Mouse (Mus musculus) liver, postnatal 0 days (tissue): ENCODE measurements around the gene Med24. TPM values are rescaled to one million over a fixed set of nuclear protein-coding genes. Genes with fewer than 3 reads are reported as not detected.

Source experiments
- ATAC-seq: fragments of 200-750 bp; cut with Nextera tagmentation; 2 replicates; pipeline ENCODE4 v1.8.0; 2017; ENCODE audit warnings: mild to moderate bottlenecking, moderate library complexity
- DNase-seq: peaks from one replicate; pipeline ENCODE4 v3.0.0-alpha.2; 2016
- H3K27ac ChIP-seq: fragments of 300-500 bp; sonication (generic); 2 replicates; pipeline ENCODE4 v1.5.1; 2014; ENCODE audit warnings: antibody characterized with exemption, moderate library complexity, mild to moderate bottlenecking, low read depth
- H3K27me3 ChIP-seq: fragments of 300-500 bp; sonication (generic); 2 replicates; pipeline ENCODE4 v1.6.1; 2014; ENCODE audit warnings: low read length, control low read depth, mixed read lengths; ENCODE audit not compliant: insufficient read depth
- H3K36me3 ChIP-seq: fragments of 300-500 bp; sonication (generic); replicated peaks from 2 replicates; pipeline ENCODE4 v1.6.1; 2014; ENCODE audit warnings: mild to moderate bottlenecking, control low read depth, low read length, moderate library complexity, mixed read lengths; ENCODE audit not compliant: insufficient read depth
- H3K4me1 ChIP-seq: fragments of 300-500 bp; sonication (generic); 2 replicates; pipeline ENCODE4 v1.6.1; 2014; ENCODE audit warnings: antibody characterized with exemption, mild to moderate bottlenecking, control low read depth; ENCODE audit not compliant: insufficient read depth
- H3K4me2 ChIP-seq: fragments of 300-500 bp; sonication (generic); 2 replicates; pipeline ENCODE4 v1.6.1; 2014; ENCODE audit warnings: low read depth, mild to moderate bottlenecking, low read length, moderate library complexity, mixed read lengths
- H3K4me3 ChIP-seq: fragments of 300-500 bp; sonication (generic); 2 replicates; pipeline ENCODE4 v1.5.1; 2014; ENCODE audit warnings: low read depth, low read length
- H3K9ac ChIP-seq: fragments of 300-500 bp; sonication (generic); replicated peaks from 2 replicates; pipeline ENCODE4 v1.6.1; 2014; ENCODE audit warnings: mild to moderate bottlenecking, moderate library complexity
- H3K9me3 ChIP-seq: fragments of 300-500 bp; sonication (generic); 2 replicates; pipeline ENCODE4 v1.6.1; 2016; ENCODE audit warnings: mild to moderate bottlenecking, control low read depth, low read length, mixed read lengths
- CTCF ChIP-seq: sonication (generic); IDR thresholded peaks from 2 replicates; pipeline ENCODE4 v1.5.1; 2016; ENCODE audit warnings: antibody characterized with exemption, low read depth
- EP300 ChIP-seq: IDR thresholded peaks from 2 replicates; pipeline ENCODE4 v1.6.1; 2016; ENCODE audit warnings: antibody characterized with exemption, low read depth, mild to moderate bottlenecking
- WGBS: fragments of 180-500 bp; shearing (Covaris S2); extraction: QIAGEN DNeasy Blood & Tissue Kit; methylation state at CpG from one replicate; pipeline ENCODE4 v1.1.7; 2014; ENCODE audit not compliant: insufficient replicate concordance; 5-methylcytosine and 5-hydroxymethylcytosine counted together
- polyA plus RNA-seq: library from polyadenylated mRNA; unstranded; fragments of >200 nt; fragmentation: Nextera tagmentation; extraction: Ambion mirVana; gene quantifications from 2 replicates; pipeline ENCODE4 v1.2.1, GENCODE M21; 2015

Med24 gene
- polyA plus RNA-seq, 1 experiment from 2014 or later = 10.9 TPM

DNA sequence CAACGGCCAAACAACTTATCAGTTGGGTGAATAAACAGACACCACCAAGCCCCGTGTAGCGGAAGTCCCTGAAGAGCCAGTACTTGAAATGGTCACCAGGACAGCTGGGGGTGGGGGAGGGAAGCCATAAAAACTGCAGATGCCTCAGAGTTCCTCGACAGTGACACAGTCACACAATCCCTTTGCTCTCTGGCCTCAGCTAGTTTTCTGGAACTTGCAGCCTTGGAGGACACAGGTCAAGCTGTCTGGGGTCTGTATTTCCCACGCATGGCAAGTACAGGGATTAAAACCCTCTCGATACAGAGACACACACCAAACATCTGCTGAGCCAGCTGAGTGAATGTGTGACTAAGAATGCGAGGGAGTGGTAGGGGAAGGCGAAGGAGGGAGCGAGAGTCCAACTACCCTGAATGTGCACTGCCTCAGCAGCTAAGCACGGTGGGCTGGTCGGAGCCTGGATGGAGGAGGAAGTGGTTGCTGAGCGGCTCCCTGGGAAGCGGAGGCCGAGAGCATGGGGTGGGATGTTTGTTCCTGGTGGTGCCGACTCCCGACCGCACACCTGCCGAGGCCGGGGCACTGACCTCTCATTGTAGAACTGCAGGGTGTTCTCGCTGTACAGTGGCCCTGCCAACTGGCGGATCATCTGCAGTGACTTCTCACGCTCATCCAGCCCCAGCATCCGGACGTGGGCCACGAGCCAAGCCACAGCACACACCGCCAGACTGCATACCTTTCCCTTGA, 20.1 kb downstream of the Med24 start:
- TF ChIP-seq EP300 = no peak
- no peak for TF ChIP-seq CTCF
- Histone ChIP-seq H3K27me3 (no peaks in the 10 kb centered on the region), H3K9me3 (no peaks in the 10 kb centered on the region), H3K4me3 (no peak overlapping the region), H3K36me3 (peaks cover 44% of the 10 kb centered on the region), H3K27ac (peak overlapping the region; percentile 79), H3K4me2 (peak overlapping the region; percentile 4), H3K9ac (0 out of 2 replicates have a peak overlapping the region, but pooled peaks have one; percentile 13), H3K4me1 (peaks cover 35% of the 10 kb centered on the region)
- WGBS = 41% methylated on average over 26 of the region's 26 CpGs
- peak; percentile 49 for DNase-seq
- peak; percentile 41; the same call in 1 of the 2 replicates for ATAC-seq

DNA sequence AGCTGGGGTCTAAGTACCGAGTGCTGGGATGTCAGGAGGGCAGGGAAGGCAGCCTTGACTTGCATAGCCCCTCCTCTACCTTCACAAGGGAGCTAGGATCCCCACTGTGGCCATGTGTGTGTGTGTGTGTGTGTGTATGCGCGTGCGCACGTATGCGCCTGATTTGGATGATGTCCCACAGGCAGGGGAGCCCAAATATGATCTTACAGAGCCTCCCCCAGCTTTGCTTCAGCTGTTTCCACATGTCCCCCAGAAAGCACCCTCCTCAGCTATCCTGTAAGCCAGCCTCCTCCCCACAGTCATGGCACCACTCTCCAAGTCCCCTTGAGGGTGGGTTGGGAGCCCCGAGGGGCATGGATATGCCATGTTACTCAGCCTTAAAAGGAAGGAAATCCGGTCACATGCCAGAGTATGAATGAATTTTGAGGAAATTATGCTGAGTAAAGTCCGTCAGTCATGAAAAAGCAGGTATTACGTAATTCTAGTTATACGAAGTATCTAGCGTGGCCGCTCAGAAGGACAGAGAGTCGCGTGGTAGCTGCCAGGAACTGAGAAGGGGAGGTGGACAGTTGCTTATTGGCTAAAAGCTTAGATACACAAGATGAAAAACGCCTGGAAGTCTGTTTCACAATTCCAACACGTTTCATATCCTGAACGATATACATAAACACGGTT, 20.8 kb downstream of the Med24 start:
- Histone ChIP-seq H3K4me2 (peak overlapping the region; percentile 4), H3K4me1 (peaks cover 35% of the 10 kb centered on the region), H3K27ac (peak overlapping the region; percentile 79), H3K27me3 (no peaks in the 10 kb centered on the region), H3K36me3 (peaks cover 37% of the 10 kb centered on the region), H3K9ac (no peak overlapping the region; the same call in 1 of the 2 replicates), H3K4me3 (no peak overlapping the region), H3K9me3 (no peaks in the 10 kb centered on the region)
- 49% methylated on average over 19 of the region's 19 CpGs for WGBS
- no peak for DNase-seq
- TF ChIP-seq EP300 (peak; percentile 28; the same call in 1 of the 2 replicates), CTCF (no peak)
- ATAC-seq = peak; percentile 66

DNA sequence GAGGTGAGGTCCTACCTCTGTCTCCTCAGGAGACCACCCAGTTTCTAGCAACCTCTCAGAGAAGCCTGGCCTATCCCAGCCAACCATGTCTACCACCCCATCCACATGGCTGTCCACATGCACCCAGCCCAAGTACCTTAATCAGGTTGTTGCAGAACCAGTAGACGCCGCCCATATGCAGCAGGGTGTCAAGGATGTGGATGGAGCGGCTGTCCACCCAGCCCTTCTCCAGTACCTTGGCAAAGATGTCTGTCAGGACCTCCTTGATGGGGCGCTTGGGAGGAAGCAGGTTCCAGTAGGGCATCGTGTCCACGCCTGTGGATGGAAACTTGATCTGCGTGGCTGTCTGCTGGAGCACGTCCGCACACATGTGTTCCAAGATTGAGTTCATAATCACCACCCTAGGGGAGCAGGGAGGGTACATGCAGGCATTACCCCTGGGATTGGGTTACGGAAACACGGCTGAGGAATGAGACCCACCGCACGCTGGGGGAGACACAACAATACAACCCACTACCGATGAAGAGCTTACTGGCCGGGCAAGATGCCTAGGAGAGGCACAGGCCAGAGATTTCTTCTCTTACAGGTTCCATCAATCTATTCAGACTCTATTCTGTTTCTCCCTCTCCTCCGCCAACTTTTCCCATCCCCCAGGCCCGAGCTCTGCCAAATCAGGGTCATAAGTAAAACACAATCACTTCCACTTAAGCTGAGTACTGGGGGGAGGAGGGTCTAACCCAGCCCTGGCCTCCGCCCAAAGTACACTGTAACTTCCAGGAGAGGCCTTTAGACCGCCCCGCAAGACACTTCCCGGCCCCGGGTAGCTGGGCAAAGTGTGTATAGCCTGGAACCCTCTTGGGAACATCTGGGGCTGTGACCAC, 21.6 kb downstream of the Med24 start:
- WGBS = 81% methylated on average over 22 of the region's 22 CpGs
- Histone ChIP-seq H3K4me3 (no peak overlapping the region), H3K27ac (peak overlapping the region; percentile 79), H3K4me2 (no peak overlapping the region), H3K9ac (no peak overlapping the region; the same call in 1 of the 2 replicates), H3K4me1 (peaks cover 35% of the 10 kb centered on the region), H3K9me3 (no peaks in the 10 kb centered on the region), H3K27me3 (no peaks in the 10 kb centered on the region), H3K36me3 (peaks cover 29% of the 10 kb centered on the region)
- TF ChIP-seq CTCF = no peak
- TF ChIP-seq EP300 = no peak
- ATAC-seq (peak; percentile 14; the same call in 1 of the 2 replicates), DNase-seq (peak; percentile 46)

DNA sequence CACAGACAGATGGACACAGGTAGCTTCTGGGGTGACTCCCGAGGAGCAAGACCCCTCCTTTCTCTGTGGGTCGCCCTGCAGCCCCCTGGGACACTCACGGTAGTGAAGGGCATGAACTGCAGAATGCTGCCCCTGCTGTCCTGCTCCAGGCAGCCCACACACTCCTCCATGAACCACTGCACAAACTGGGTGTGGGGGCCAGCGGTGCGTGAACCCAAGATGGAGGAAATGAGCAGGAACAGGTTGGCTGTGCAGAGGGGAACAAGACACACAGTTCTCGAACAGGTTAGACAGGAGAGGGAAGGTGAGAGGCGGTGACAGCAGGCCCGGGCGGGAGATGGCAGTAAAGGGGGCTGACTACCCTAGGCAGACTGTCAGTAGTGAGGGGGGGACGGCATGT, 24.2 kb downstream of the Med24 start:
- peaks cover 29% of the 10 kb centered on the region for H3K36me3 ChIP-seq
- no peaks in the 10 kb centered on the region for H3K9me3 ChIP-seq
- H3K27ac ChIP-seq = no peak overlapping the region
- H3K27me3 ChIP-seq = no peaks in the 10 kb centered on the region
- ATAC-seq (no peak), DNase-seq (no peak)
- H3K9ac ChIP-seq = no peak overlapping the region
- no peak overlapping the region for H3K4me3 ChIP-seq
- H3K4me1 ChIP-seq = peaks cover 25% of the 10 kb centered on the region
- H3K4me2 ChIP-seq = no peak overlapping the region
- TF ChIP-seq CTCF = no peak
- 76% methylated on average over 10 of the region's 10 CpGs for whole genome bisulfite sequencing

DNA sequence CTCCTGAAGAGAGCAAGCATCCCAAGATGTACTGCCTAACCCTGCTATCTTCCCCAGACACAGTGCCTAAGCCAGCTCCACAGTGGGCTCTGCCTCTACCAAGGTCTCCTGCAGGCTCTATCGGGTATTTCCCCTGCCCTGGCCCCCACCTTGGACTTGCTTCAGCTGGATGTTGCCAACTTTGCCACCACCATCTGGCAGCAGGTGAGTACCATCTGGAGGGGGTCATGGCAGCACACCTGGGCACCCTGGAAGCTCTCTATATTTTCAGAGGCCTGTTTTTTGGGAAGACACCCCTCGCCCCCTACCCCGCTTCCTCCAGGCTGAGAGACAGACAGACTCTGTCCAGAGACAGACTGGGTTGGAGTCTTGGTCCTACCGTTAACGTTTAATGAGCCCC, 26.9 kb downstream of the Med24 start:
- Histone ChIP-seq H3K4me1 (peaks cover under 1% of the 10 kb centered on the region), H3K36me3 (peaks cover 25% of the 10 kb centered on the region), H3K9me3 (no peaks in the 10 kb centered on the region), H3K27ac (no peak overlapping the region), H3K4me2 (no peak overlapping the region), H3K9ac (no peak overlapping the region), H3K27me3 (no peaks in the 10 kb centered on the region), H3K4me3 (no peak overlapping the region)
- ATAC-seq = no peak
- DNase-seq = no peak
- 68% methylated on average over 5 of the region's 5 CpGs for WGBS
- TF ChIP-seq CTCF (no peak), EP300 (no peak)

DNA sequence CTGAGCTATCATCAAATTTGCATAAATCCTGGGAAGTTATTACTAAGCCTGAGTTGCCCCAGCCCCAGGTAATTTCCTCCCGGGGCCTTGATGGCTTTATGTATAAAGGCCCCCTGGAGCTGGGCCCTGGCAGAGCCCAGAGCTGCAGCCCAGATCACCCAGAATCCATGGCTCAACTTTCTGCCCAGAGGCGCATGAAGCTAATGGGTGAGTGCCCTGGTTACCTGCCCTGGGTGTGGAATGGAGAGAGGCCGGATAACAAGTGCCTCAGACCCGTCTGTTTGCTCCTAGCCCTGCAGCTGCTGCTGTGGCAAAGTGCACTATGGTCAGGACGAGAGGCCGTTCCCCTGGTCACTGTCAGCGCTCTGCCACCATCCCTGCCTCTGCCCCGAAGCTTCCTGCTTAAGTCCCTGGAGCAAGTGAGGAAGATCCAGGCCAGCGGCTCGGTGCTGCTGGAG, 28.0 kb downstream of the Med24 start, which contains the start of gene Csf3:
Csf3 (plus strand) TSS at position 51 of the 458 bp plus-strand sequence.
- H3K4me3 ChIP-seq = no peak within 1 kb of the TSS
- no peak within 1 kb of the TSS for H3K4me2 ChIP-seq
- H3K4me1 ChIP-seq = no peaks in the 10 kb centered on the region; the same call in 1 of the 2 replicates
- H3K27me3 ChIP-seq = no peaks in the 10 kb centered on the region
- TF ChIP-seq EP300 = no peak
- no peak for TF ChIP-seq CTCF
- 62% methylated on average over 10 of the region's 10 CpGs for WGBS
- H3K9ac ChIP-seq = no peak within 1 kb of the TSS
- no peak for DNase-seq
- no peak within 1 kb of the TSS for H3K27ac ChIP-seq
- ATAC-seq = 0 out of 2 replicates have a peak, but pooled peaks have one; percentile 28
- H3K9me3 ChIP-seq = no peaks in the 10 kb centered on the region
- peaks cover 16% of the 10 kb centered on the region for H3K36me3 ChIP-seq
